Mouse (Mus musculus) midbrain, embryonic 10.5 days (tissue): ENCODE data around the gene Crispld2. TPM values are rescaled to one million over a fixed set of nuclear protein-coding genes. Genes with fewer than 3 reads are reported as not detected.
A peak's percentile ranks its signal among the peaks of the same experiment; 100 is the strongest.

Source experiments
- DNase-seq: peaks from one replicate; pipeline ENCODE4 v3.0.0-alpha.2; 2017; ENCODE audit warnings: low spot score
- H3K27ac ChIP-seq: fragments of 300-500 bp; sonication (generic); replicated peaks from 2 replicates; pipeline ENCODE4 v1.5.1; 2016; ENCODE audit warnings: mild to moderate bottlenecking
- H3K27me3 ChIP-seq: fragments of 300-500 bp; sonication (generic); 2 replicates; pipeline ENCODE4 v1.6.1; 2016; ENCODE audit warnings: low read depth, mild to moderate bottlenecking; ENCODE audit not compliant: poor library complexity, severe bottlenecking
- H3K36me3 ChIP-seq: fragments of 300-500 bp; sonication (generic); 2 replicates; pipeline ENCODE4 v1.6.1; 2016; ENCODE audit warnings: mild to moderate bottlenecking, moderate library complexity
- H3K4me1 ChIP-seq: fragments of 300-500 bp; sonication (generic); 2 replicates; pipeline ENCODE4 v1.6.1; 2016
- H3K4me3 ChIP-seq: fragments of 300-500 bp; sonication (generic); 2 replicates; pipeline ENCODE4 v1.5.1; 2016; ENCODE audit warnings: mild to moderate bottlenecking, moderate library complexity
- H3K9me3 ChIP-seq: fragments of 300-500 bp; sonication (generic); replicated peaks from 2 replicates; pipeline ENCODE4 v1.6.1; 2016; ENCODE audit warnings: mild to moderate bottlenecking
- WGBS: fragments of 180-500 bp; shearing (Covaris S2); methylation state at CpG from one replicate; pipeline ENCODE4 v1.1.7; 2016; 5-methylcytosine and 5-hydroxymethylcytosine counted together
- polyA plus RNA-seq: library from polyadenylated mRNA; unstranded; fragments of >200 nt; fragmentation: Nextera tagmentation; extraction: Ambion mirVana; gene quantifications from 2 replicates; pipeline ENCODE4 v1.2.1, GENCODE M21; 2016

The Crispld2 gene
- polyA plus RNA-seq, 1 experiment from 2014 or later = 2.9 TPM

DNA sequence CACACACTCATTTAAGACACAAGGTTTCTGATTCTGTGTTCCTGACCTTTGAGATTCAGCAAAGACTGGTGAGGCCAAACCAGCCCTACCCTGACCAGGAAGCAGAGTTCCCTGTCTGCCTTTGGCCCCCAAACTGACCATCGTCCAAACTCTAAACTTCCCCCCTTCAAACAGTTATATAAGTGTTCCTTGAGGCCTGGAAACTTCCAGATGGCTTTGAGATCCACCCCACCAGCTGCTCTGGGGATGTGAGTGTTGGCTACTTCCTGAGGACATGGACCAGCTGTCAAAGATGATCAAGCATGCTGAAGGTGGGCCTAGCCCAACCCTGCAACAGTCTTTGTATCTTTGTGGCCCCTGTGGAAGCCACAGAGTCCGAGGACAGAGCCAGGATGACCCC is 64.8 kb downstream of the Crispld2 start:
- 80% methylated on average over 2 of the region's 2 CpGs for WGBS
- no peak for DNase-seq
- H3K36me3 ChIP-seq = no peaks in the 10 kb centered on the region
- H3K4me3 ChIP-seq = no peak overlapping the region
- H3K4me1 ChIP-seq = no peaks in the 10 kb centered on the region
- peaks cover 8% of the 10 kb centered on the region; the same call in 1 of the 2 replicates for H3K9me3 ChIP-seq
- no peaks in the 10 kb centered on the region for H3K27me3 ChIP-seq
- H3K27ac ChIP-seq = no peak overlapping the region

DNA sequence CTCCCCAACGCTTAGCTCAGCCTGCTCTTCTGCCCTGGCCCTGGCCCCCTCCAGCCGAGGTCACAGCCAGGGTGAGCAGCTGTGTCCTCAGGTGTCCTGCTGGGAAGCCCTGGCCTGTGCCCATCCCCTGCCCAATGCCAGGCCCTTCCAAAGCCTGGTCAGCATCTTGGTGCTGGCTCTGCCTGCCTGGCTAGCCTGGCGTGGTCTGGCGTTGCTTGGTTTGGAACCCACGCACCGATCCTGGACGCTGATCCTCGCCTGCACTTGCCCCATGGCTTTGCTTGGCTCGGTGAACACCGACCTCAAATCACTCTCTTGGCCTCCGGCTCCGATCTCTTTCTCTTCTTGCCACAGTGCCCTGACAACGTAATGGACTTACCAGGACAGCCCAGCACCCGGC is 70.5 kb downstream of the Crispld2 start:
- no peaks in the 10 kb centered on the region for H3K36me3 ChIP-seq
- DNase-seq = no peak
- no peak overlapping the region for H3K27ac ChIP-seq
- H3K27me3 ChIP-seq = no peaks in the 10 kb centered on the region
- H3K9me3 ChIP-seq = no peaks in the 10 kb centered on the region
- 89% methylated on average over 14 of the region's 14 CpGs for WGBS
- no peaks in the 10 kb centered on the region for H3K4me1 ChIP-seq
- H3K4me3 ChIP-seq = no peak overlapping the region

DNA sequence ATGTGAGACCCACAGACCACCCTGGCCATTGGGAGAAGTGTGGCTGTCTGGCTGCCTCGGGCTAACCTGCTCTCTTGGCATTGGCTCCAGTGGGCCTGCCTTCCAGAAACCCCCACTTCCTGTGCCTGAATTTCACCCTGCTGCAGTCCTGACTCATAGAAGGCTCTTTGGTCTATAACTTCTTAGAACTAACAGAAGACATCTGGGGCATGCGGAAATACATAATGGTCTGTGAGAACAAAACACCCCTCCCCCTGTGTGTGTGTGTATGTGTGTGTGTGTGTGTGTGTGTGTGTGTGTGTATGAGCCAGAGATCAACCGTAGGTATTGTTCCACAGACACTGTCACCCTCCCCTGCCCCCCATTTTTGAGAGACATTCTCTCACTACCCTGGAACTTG is 71.1 kb downstream of the Crispld2 start:
- H3K36me3 ChIP-seq = no peaks in the 10 kb centered on the region
- WGBS = 82% methylated on average over 3 of the region's 3 CpGs
- H3K27ac ChIP-seq = no peak overlapping the region
- H3K27me3 ChIP-seq = no peaks in the 10 kb centered on the region
- no peaks in the 10 kb centered on the region for H3K9me3 ChIP-seq
- no peak for DNase-seq
- H3K4me3 ChIP-seq = no peak overlapping the region
- H3K4me1 ChIP-seq = peaks cover 5% of the 10 kb centered on the region; the same call in 1 of the 2 replicates

DNA sequence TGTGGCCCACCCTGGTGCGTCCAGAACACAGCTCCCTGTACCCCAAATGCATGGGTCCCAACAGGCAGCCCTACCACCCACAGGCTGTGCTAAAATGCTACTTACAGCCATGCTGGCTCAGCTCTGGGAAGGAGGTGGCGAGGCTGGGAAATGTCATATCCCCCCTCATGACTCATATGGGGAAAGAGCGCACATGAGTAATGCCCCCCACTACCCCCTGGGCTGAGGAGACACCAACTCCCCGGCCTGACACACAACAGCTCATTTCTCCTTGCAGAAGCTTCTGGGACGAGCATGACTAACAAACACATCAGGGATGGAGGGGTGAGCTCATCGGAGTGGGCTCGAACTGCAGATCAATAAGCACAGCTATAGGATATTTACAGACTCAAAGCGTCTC is 73.4 kb downstream of the Crispld2 start:
- 92% methylated on average over 8 of the region's 8 CpGs for WGBS
- H3K4me1 ChIP-seq = peaks cover 6% of the 10 kb centered on the region; the same call in 1 of the 2 replicates
- DNase-seq = no peak
- no peaks in the 10 kb centered on the region for H3K9me3 ChIP-seq
- H3K36me3 ChIP-seq = no peaks in the 10 kb centered on the region
- no peak overlapping the region for H3K4me3 ChIP-seq
- no peak overlapping the region for H3K27ac ChIP-seq
- H3K27me3 ChIP-seq = no peaks in the 10 kb centered on the region

DNA sequence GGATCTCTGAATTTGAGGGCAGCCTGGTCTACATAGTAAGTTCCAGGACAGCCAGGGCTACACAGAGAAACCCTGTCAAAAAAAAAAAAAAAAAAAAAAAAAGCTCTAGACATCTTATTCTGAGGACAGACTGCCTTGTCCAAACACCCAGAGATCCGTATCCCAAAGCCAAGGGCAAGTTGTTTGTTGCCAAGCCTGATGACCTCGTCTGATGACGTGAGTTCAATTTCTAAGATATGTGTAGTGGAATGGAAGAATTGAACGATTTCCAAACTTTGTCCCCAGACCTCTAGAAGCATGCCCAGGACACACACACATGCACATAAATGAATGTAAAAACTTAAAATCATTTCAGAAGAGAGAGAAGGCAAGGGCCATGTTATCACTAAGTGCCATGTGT is 74.0 kb downstream of the Crispld2 start:
- no peaks in the 10 kb centered on the region for H3K36me3 ChIP-seq
- no peaks in the 10 kb centered on the region for H3K9me3 ChIP-seq
- H3K4me3 ChIP-seq = no peak overlapping the region
- no peak overlapping the region for H3K27ac ChIP-seq
- DNase-seq = no peak
- H3K4me1 ChIP-seq = peaks cover 6% of the 10 kb centered on the region; the same call in 1 of the 2 replicates
- H3K27me3 ChIP-seq = no peaks in the 10 kb centered on the region
- whole genome bisulfite sequencing = 96% methylated on average over 4 of the region's 4 CpGs

DNA sequence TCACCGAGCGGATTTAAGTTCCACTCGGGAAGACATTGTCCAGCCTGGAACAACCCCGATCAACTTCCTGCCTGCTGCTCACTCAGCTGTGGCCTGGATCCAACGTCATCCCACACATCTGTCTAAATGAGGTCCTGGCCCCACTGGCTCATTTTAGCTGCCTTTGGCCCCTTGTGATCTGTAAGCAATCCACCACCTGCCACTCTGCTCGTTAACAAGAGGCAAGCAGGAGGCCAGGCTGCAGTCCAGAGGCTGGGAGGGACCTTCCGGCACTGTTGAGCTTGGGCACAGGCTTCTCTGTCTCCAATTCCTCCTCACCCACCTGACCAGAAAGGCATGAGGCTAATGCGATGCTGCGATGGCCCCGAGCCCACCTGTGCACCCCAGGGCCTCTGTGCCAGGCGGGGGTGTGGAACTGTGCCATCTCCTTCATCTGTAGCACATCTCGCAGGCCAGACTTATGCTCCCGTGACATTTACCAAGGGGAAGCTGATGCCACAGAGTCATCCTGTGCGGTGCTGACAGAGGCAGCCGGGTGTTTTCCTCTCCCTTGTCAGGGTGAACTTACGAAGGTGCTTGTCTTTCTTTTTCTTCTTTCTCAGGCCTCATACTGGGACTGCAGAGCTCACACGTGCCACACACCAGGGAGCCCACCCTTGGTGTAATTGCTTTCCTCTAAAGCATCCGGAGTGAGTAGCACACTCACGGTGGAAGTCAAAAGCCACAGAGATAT is 75.9 kb downstream of the Crispld2 start:
- H3K27ac ChIP-seq = no peak overlapping the region; the same call in 1 of the 2 replicates
- WGBS = 69% methylated on average over 19 of the region's 19 CpGs

DNA sequence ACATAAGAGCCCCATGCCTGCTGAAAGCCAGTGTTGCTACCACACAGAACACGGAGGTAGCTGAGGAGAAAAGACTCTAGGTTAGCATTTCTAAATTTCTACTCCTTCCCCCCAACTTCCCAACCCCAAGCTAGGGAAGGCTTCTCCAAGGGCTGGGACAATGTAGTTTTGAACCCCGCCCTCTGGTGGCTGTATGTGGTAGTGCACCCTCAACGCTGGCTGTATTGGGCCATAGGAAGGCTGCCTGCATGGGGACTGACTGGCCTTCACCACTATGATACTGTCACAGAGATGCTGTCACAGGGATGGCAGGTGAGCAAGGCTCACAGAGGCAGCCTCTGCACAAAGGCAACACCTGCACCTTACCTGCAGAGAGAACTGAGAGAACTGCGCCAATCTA is 79.4 kb downstream of the Crispld2 start:
- no peaks in the 10 kb centered on the region for H3K36me3 ChIP-seq
- H3K4me3 ChIP-seq = no peak overlapping the region
- H3K4me1 ChIP-seq = peaks cover 34% of the 10 kb centered on the region
- peak; percentile 83 for DNase-seq
- H3K27ac ChIP-seq = no peak overlapping the region
- H3K9me3 ChIP-seq = no peaks in the 10 kb centered on the region
- WGBS = 22% methylated on average over 4 of the region's 4 CpGs
- H3K27me3 ChIP-seq = peaks cover 4% of the 10 kb centered on the region; the same call in 1 of the 2 replicates

More for the DNA sequence above, 75.9 kb downstream of the Crispld2 start:
- Histone ChIP-seq H3K27me3 (no peaks in the 10 kb centered on the region), H3K4me3 (no peak overlapping the region), H3K9me3 (no peaks in the 10 kb centered on the region), H3K4me1 (peaks cover 20% of the 10 kb centered on the region; the same call in 1 of the 2 replicates), H3K36me3 (no peaks in the 10 kb centered on the region)
- DNase-seq = no peak

DNA sequence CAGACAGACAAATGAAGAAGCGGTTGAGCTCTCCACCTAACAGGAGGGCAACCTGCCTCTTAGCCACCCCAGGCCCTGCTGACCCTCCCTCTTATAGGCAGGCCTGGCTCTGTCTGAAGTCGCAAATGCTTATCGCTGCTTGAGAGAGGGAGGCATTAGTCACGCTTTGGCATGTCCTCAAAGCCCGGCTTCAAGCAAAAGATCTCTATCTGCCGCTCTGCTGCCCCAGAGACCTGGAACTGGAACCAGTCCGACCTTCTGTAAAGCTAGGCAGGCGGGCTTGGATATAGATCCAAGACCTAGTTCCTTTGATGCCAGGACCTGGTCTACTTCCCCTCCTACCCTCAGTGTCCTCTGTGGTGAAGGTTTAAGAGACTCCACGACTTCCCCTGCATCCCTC is 80.0 kb downstream of the Crispld2 start:
- Histone ChIP-seq H3K36me3 (no peaks in the 10 kb centered on the region), H3K4me1 (peaks cover 34% of the 10 kb centered on the region), H3K9me3 (no peaks in the 10 kb centered on the region), H3K27me3 (peaks cover 4% of the 10 kb centered on the region; the same call in 1 of the 2 replicates), H3K27ac (no peak overlapping the region), H3K4me3 (no peak overlapping the region)
- no peak for DNase-seq
- WGBS = 71% methylated on average over 9 of the region's 9 CpGs

DNA sequence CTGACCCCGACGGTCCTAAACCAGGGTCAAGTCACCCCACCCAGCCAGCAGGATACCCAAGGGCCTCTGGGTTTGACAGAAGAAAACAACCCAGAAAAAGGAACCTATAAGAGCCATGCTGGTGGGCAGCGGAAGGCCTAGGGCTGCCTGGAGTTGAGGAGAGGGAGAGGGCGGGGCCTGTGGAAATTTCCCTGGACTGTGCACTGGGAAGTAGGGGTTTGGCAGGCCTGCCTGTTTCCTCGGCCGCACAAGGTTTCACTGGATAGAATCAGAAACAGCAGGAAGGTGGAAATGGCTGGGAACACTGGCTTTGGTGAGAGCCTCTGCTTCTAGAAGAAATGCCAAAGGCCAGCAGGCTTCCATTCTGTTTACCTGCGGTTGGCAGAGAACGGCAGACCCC is 80.6 kb downstream of the Crispld2 start:
- peaks cover 34% of the 10 kb centered on the region for H3K4me1 ChIP-seq
- no peak overlapping the region for H3K27ac ChIP-seq
- H3K36me3 ChIP-seq = no peaks in the 10 kb centered on the region
- WGBS = 85% methylated on average over 8 of the region's 8 CpGs
- peaks cover 4% of the 10 kb centered on the region; the same call in 1 of the 2 replicates for H3K27me3 ChIP-seq
- DNase-seq = no peak
- H3K4me3 ChIP-seq = no peak overlapping the region
- no peaks in the 10 kb centered on the region for H3K9me3 ChIP-seq

DNA sequence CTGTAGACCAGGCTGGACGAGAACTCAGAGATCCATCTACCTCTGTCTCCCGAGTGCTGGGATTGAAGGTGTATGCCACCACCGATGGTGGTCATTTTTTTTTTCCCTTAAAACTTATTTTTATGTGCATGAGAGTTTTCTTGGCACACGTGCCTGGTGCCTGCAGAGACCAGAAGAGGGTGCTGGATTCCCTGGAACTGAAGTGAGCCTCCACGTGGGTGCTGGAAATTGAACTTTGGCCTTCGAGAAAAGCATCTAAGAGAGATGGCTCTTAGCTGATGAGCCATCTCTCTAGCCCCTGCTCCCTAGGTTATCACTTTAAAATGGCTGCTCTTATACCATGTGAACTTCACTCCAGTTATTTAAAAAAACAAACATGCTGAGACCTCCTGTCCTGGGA is 82.3 kb downstream of the Crispld2 start:
- no peaks in the 10 kb centered on the region for H3K36me3 ChIP-seq
- peaks cover 4% of the 10 kb centered on the region; the same call in 1 of the 2 replicates for H3K27me3 ChIP-seq
- WGBS = 78% methylated on average over 6 of the region's 6 CpGs
- DNase-seq = no peak
- no peak overlapping the region; the same call in 1 of the 2 replicates for H3K27ac ChIP-seq
- no peaks in the 10 kb centered on the region for H3K9me3 ChIP-seq
- no peak overlapping the region for H3K4me3 ChIP-seq
- peaks cover 28% of the 10 kb centered on the region for H3K4me1 ChIP-seq

DNA sequence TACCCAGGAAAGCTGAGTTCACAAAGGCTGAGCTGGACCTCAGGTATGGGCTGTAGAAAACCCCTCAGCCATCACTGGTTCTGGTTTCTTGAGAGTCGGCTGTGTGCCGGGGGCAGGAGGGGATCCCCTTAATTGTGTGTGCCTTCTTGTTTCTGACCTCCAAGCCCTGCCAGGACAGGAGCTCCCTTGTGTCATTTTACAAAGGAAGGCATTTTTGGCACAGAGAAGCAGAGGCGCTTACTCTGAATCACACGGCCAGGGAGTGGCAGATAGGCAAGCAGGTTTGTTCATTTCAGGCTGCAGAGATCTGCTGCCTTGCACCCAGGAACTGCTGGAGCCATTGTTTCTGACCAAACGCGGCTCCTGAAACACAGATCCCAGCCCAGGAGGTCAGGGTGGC is 83.1 kb downstream of the Crispld2 start:
- peaks cover 28% of the 10 kb centered on the region for H3K4me1 ChIP-seq
- DNase-seq = no peak
- H3K9me3 ChIP-seq = no peaks in the 10 kb centered on the region
- 56% methylated on average over 6 of the region's 6 CpGs for WGBS
- H3K27me3 ChIP-seq = peaks cover 4% of the 10 kb centered on the region; the same call in 1 of the 2 replicates
- peak overlapping the region; percentile 55; the same call in 1 of the 2 replicates for H3K27ac ChIP-seq
- H3K36me3 ChIP-seq = 0 out of 2 replicates have a peak, but pooled peaks cover 4% of the 10 kb centered on the region
- H3K4me3 ChIP-seq = no peak overlapping the region

DNA sequence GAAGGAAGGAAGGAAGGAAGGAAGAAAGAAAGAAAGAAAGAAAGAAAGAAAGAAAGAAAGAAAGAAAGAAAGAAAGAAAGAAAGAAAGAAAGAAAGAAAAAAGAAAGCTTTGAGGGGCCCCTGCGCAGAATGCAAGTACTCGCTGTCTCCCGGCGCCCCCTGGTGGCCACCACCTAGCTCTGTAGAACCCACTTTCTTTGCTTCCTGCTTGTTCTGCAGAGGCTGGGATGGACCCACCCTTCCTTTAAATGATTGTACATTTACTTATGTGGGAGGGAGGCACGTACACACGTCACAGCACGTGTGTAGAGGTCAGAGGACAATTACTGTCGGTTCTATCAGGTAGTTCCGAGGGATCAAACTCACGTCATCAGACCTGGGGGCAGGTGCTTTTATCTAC is 85.8 kb downstream of the Crispld2 start:
- peak; percentile 77 for DNase-seq
- no peak overlapping the region for H3K27ac ChIP-seq
- H3K27me3 ChIP-seq = peaks cover 4% of the 10 kb centered on the region; the same call in 1 of the 2 replicates
- H3K4me3 ChIP-seq = no peak overlapping the region
- H3K36me3 ChIP-seq = peaks cover 31% of the 10 kb centered on the region
- H3K9me3 ChIP-seq = no peaks in the 10 kb centered on the region
- peaks cover 14% of the 10 kb centered on the region for H3K4me1 ChIP-seq
- WGBS = 16% methylated on average over 10 of the region's 10 CpGs

DNA sequence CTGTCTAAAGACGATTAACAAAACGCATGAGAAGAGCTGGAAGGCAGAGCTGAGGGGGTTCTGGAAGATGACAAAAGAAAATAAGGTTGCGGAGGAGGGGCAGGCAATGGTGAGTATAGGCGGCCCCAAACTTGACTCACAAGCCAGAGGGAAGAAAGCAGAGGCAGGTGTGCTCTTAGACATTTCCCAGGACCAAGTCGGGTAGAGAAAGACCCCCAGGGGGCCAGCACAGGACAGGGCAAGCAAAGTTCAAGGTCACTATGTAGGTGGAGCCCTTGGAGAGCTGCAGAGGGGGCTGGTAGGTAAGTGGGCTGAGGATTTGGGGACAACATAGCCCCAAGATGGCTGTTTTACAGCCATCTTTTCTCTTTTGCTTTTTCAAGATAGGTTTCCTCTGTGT is 87.1 kb downstream of the Crispld2 start:
- no peak overlapping the region for H3K27ac ChIP-seq
- H3K9me3 ChIP-seq = no peaks in the 10 kb centered on the region
- H3K4me1 ChIP-seq = peaks cover 14% of the 10 kb centered on the region
- H3K4me3 ChIP-seq = no peak overlapping the region
- H3K36me3 ChIP-seq = peaks cover 40% of the 10 kb centered on the region
- WGBS = 63% methylated on average over 5 of the region's 5 CpGs
- peaks cover 4% of the 10 kb centered on the region; the same call in 1 of the 2 replicates for H3K27me3 ChIP-seq
- DNase-seq = no peak
